Mouse (Mus musculus) kidney, embryonic 16.5 days (tissue): ENCODE data around the gene Wfdc18. TPM values are rescaled to one million over a fixed set of nuclear protein-coding genes. Genes with fewer than 3 reads are reported as not detected.

Experiments
- ATAC-seq: fragments of 200-750 bp; cut with Nextera tagmentation; 2 replicates; pipeline ENCODE4 v1.8.0; 2017; ENCODE audit warnings: moderate TSS enrichment; ENCODE audit not compliant: low FRiP score, low TSS enrichment
- H3K27ac ChIP-seq: fragments of 300-500 bp; sonication (generic); 2 replicates; pipeline ENCODE4 v1.5.1; 2014; ENCODE audit warnings: low read length
- H3K27me3 ChIP-seq: fragments of 300-500 bp; sonication (generic); 2 replicates; pipeline ENCODE4 v1.6.1; 2014; ENCODE audit warnings: low read length, control low read depth, mixed read lengths; ENCODE audit not compliant: insufficient read depth
- H3K36me3 ChIP-seq: fragments of 300-500 bp; sonication (generic); 2 replicates; pipeline ENCODE4 v1.6.1; 2014; ENCODE audit warnings: low read length, control low read depth, mixed read lengths; ENCODE audit not compliant: insufficient read depth
- H3K4me1 ChIP-seq: fragments of 300-500 bp; sonication (generic); 2 replicates; pipeline ENCODE4 v1.6.1; 2014; ENCODE audit warnings: low read length, control low read depth, mixed read lengths; ENCODE audit not compliant: insufficient read depth
- H3K4me2 ChIP-seq: fragments of 300-500 bp; sonication (generic); replicated peaks from 2 replicates; pipeline ENCODE4 v1.6.1; 2014; ENCODE audit warnings: low read depth, low read length
- H3K4me3 ChIP-seq: fragments of 300-500 bp; sonication (generic); 2 replicates; pipeline ENCODE4 v1.5.1; 2014; ENCODE audit warnings: mild to moderate bottlenecking, low read length
- H3K9ac ChIP-seq: fragments of 300-500 bp; sonication (generic); replicated peaks from 2 replicates; pipeline ENCODE4 v1.6.1; 2014; ENCODE audit warnings: low read length
- H3K9me3 ChIP-seq: fragments of 300-500 bp; sonication (generic); 2 replicates; pipeline ENCODE4 v1.6.1; 2016; ENCODE audit warnings: low read length, control low read depth
- WGBS: fragments of 180-500 bp; shearing (Covaris S2); extraction: QIAGEN DNeasy Blood & Tissue Kit; methylation state at CpG from one replicate; pipeline ENCODE4 v1.1.7; 2014; 5-methylcytosine and 5-hydroxymethylcytosine counted together
- polyA plus RNA-seq: library from polyadenylated mRNA; unstranded; fragments of >200 nt; fragmentation: Nextera tagmentation; extraction: Ambion mirVana; gene quantifications from 2 replicates; pipeline ENCODE4 v1.2.1, GENCODE M21; 2015

Gene Wfdc18
- polyA plus RNA-seq = not detected in 2 replicates

- Histone ChIP-seq H3K9me3 (no peaks in the 10 kb centered on the region), H3K27ac (no peak within 1 kb of the TSS), H3K4me3 (no peak within 1 kb of the TSS), H3K9ac (no peak within 1 kb of the TSS), H3K36me3 (no peaks in the 10 kb centered on the region), H3K27me3 (no peaks in the 10 kb centered on the region), H3K4me2 (no peak within 1 kb of the TSS), H3K4me1 (no peaks in the 10 kb centered on the region)
- ATAC-seq = no peak
- 62% methylated on average over 4 of the region's 4 CpGs for WGBS
Measured at GRCm38 (mm10) chr11:83708715-83709114, at the start of gene Wfdc18. Wfdc18 (plus strand) TSS chr11:83709015.

GRCm38 (mm10) chr11:83662204-83662603 is 46.6 kb upstream of the Wfdc18 start, which contains the start of gene Ccl4:
Ccl4 (plus strand) TSS chr11:83662584.
- 76% methylated on average over 6 of the region's 6 CpGs for WGBS
- no peaks in the 10 kb centered on the region for H3K27me3 ChIP-seq
- no peak within 1 kb of the TSS for H3K9ac ChIP-seq
- no peak within 1 kb of the TSS for H3K4me2 ChIP-seq
- no peaks in the 10 kb centered on the region for H3K9me3 ChIP-seq
- no peak within 1 kb of the TSS for H3K27ac ChIP-seq
- H3K36me3 ChIP-seq = no peaks in the 10 kb centered on the region
- no peak within 1 kb of the TSS for H3K4me3 ChIP-seq
- no peaks in the 10 kb centered on the region for H3K4me1 ChIP-seq
- no peak for ATAC-seq

GRCm38 (mm10) chr11:83663532-83663931 is 45.3 kb upstream of the Wfdc18 start:
- 59% methylated on average over 5 of the region's 5 CpGs for WGBS
- Histone ChIP-seq H3K27me3 (no peaks in the 10 kb centered on the region), H3K27ac (no peak overlapping the region), H3K4me1 (no peaks in the 10 kb centered on the region), H3K9ac (no peak overlapping the region), H3K4me3 (no peak overlapping the region), H3K9me3 (no peaks in the 10 kb centered on the region), H3K36me3 (no peaks in the 10 kb centered on the region), H3K4me2 (no peak overlapping the region)
- no peak for ATAC-seq

GRCm38 (mm10) chr11:83671743-83672142 is 37.1 kb upstream of the Wfdc18 start:
- no peaks in the 10 kb centered on the region for H3K27me3 ChIP-seq
- no peak overlapping the region for H3K4me3 ChIP-seq
- no peak overlapping the region for H3K9ac ChIP-seq
- H3K4me2 ChIP-seq = no peak overlapping the region
- H3K4me1 ChIP-seq = no peaks in the 10 kb centered on the region
- ATAC-seq = no peak
- H3K36me3 ChIP-seq = no peaks in the 10 kb centered on the region
- H3K27ac ChIP-seq = no peak overlapping the region
- no peaks in the 10 kb centered on the region for H3K9me3 ChIP-seq

- H3K9ac ChIP-seq = no peak overlapping the region
- H3K27me3 ChIP-seq = no peaks in the 10 kb centered on the region
- no peak overlapping the region for H3K4me3 ChIP-seq
- 84% methylated on average over 1 of the region's 1 CpGs for WGBS
- no peak overlapping the region for H3K27ac ChIP-seq
- no peaks in the 10 kb centered on the region for H3K9me3 ChIP-seq
- no peaks in the 10 kb centered on the region for H3K36me3 ChIP-seq
- H3K4me2 ChIP-seq = no peak overlapping the region
- ATAC-seq = no peak
- no peaks in the 10 kb centered on the region for H3K4me1 ChIP-seq
Measured at GRCm38 (mm10) chr11:83675665-83676064, 33.1 kb upstream of the Wfdc18 start.

- Histone ChIP-seq H3K27me3 (no peaks in the 10 kb centered on the region), H3K4me3 (no peak overlapping the region), H3K4me2 (no peak overlapping the region), H3K27ac (no peak overlapping the region), H3K4me1 (no peaks in the 10 kb centered on the region), H3K36me3 (no peaks in the 10 kb centered on the region), H3K9me3 (no peaks in the 10 kb centered on the region), H3K9ac (no peak overlapping the region)
- ATAC-seq = no peak
- WGBS = 85% methylated on average over 1 of the region's 1 CpGs
Measured at GRCm38 (mm10) chr11:83689918-83690317, 18.9 kb upstream of the Wfdc18 start.

GRCm38 (mm10) chr11:83692008-83692407 is 16.8 kb upstream of the Wfdc18 start:
- ATAC-seq = no peak
- H3K27me3 ChIP-seq = no peaks in the 10 kb centered on the region

GRCm38 (mm10) chr11:83703705-83704104 is 5.1 kb upstream of the Wfdc18 start, which contains the start of gene Wfdc17:
Wfdc17 (plus strand) TSS chr11:83703991.
- Histone ChIP-seq H3K9ac (no peak within 1 kb of the TSS), H3K36me3 (no peaks in the 10 kb centered on the region), H3K4me3 (no peak within 1 kb of the TSS), H3K27me3 (no peaks in the 10 kb centered on the region), H3K4me2 (no peak within 1 kb of the TSS), H3K27ac (no peak within 1 kb of the TSS), H3K4me1 (no peaks in the 10 kb centered on the region), H3K9me3 (no peaks in the 10 kb centered on the region)
- WGBS = 2% methylated on average over 1 of the region's 1 CpGs
- ATAC-seq = no peak

More at GRCm38 (mm10) chr11:83692008-83692407, 16.8 kb upstream of the Wfdc18 start:
- no peaks in the 10 kb centered on the region for H3K4me1 ChIP-seq
- H3K9me3 ChIP-seq = no peaks in the 10 kb centered on the region
- H3K36me3 ChIP-seq = no peaks in the 10 kb centered on the region
- no peak overlapping the region for H3K4me3 ChIP-seq
- WGBS = 71% methylated on average over 1 of the region's 1 CpGs
- H3K27ac ChIP-seq = no peak overlapping the region
- no peak overlapping the region for H3K4me2 ChIP-seq
- no peak overlapping the region for H3K9ac ChIP-seq

GRCm38 (mm10) chr11:83709683-83710082 is 868 bp downstream of the Wfdc18 start:
- no peak for ATAC-seq
- H3K9me3 ChIP-seq = no peaks in the 10 kb centered on the region
- no peaks in the 10 kb centered on the region for H3K36me3 ChIP-seq
- WGBS = 79% methylated on average over 5 of the region's 5 CpGs
- H3K27me3 ChIP-seq = no peaks in the 10 kb centered on the region
- no peak overlapping the region for H3K9ac ChIP-seq
- no peak overlapping the region for H3K4me2 ChIP-seq
- H3K4me1 ChIP-seq = no peaks in the 10 kb centered on the region
- H3K4me3 ChIP-seq = no peak overlapping the region
- no peak overlapping the region for H3K27ac ChIP-seq

GRCm38 (mm10) chr11:83712671-83713070 is 3.9 kb downstream of the Wfdc18 start:
- no peak overlapping the region for H3K4me3 ChIP-seq
- H3K4me1 ChIP-seq = no peaks in the 10 kb centered on the region
- no peaks in the 10 kb centered on the region for H3K9me3 ChIP-seq
- H3K27me3 ChIP-seq = no peaks in the 10 kb centered on the region
- no peaks in the 10 kb centered on the region for H3K36me3 ChIP-seq
- no peak overlapping the region for H3K27ac ChIP-seq
- 73% methylated on average over 1 of the region's 1 CpGs for WGBS
- no peak overlapping the region for H3K4me2 ChIP-seq
- ATAC-seq = no peak
- no peak overlapping the region for H3K9ac ChIP-seq
